Comparison of ENCODE assay signal across 8 mouse cellular contexts in the genomic region with DNA sequence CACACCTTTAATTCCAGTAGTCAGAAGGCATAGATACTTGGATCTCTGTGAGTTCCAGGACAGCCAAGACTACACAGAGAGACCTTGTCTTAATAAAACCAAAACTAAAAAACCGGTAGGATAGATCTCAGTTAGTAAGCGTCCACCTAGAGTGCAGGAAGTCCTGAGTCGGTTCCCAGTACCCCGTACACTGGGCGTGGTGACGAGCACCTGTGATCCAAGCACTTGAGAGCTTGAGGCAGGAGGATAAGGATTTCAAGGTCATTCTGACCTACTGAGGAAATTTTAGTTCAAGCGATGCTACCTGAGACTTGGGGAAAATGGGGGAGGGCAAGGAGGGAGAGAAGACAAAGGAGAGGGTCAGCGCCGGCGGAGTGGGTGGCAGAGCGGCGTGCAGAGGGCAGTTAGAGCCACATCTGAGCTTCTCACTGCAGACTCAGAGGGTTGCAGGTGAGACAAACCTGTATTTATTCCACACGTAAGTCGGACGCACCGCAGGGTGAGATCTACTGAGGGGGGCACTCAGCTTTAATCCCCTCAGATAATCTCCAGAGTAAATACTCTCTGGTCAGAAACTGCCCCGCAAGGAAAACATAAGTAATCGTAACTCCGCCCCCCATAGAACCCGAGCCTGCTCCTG. TPM values are rescaled to one million over a fixed set of nuclear protein-coding genes. Genes with fewer than 3 reads are reported as not detected.
DNase-seq lines count a peak whose midpoint lies in the region; ATAC-seq lines count a peak whose summit lies in the region.

No protein-coding gene starts in this region.

- H3K27ac ChIP-seq in heart, embryonic 10.5 days, result peak overlapping the region; percentile 67; the same call in 1 of the 2 replicates
- no peak overlapping the region for H3K27ac ChIP-seq in forebrain, embryonic 13.5 days
- H3K27ac ChIP-seq in liver, embryonic 13.5 days, result no peak overlapping the region

- peak overlapping the region; percentile 58 for H3K4me3 ChIP-seq in heart, embryonic 10.5 days
- H3K4me3 ChIP-seq in forebrain, embryonic 13.5 days, result peak overlapping the region; percentile 31
- H3K4me3 ChIP-seq in liver, embryonic 13.5 days (replicated peaks), result peak overlapping the region; percentile 31

- WGBS in heart, embryonic 10.5 days, result 2% methylated on average over 20 of the region's 20 CpGs
- WGBS in forebrain, embryonic 13.5 days, result 3% methylated on average over 20 of the region's 20 CpGs
- 3% methylated on average over 20 of the region's 20 CpGs for WGBS in liver, embryonic 13.5 days (ENCODE audit: insufficient replicate concordance)

- H3K4me2 ChIP-seq in forebrain, embryonic 13.5 days, result peak overlapping the region; percentile 64
- H3K4me2 ChIP-seq in liver, embryonic 13.5 days, result peak overlapping the region; percentile 55

- intact Hi-C loops in heart, postnatal 14 days (cut with DNase I), result no loop called here
- intact Hi-C loops in left cerebral cortex, postnatal 36 days (cut with DNase I), result no loop called here

- H3K9ac ChIP-seq in forebrain, embryonic 13.5 days, result peak overlapping the region; percentile 50; the same call in 1 of the 2 replicates
- no peak overlapping the region for H3K9ac ChIP-seq in liver, embryonic 13.5 days

- DNase-seq in heart, embryonic 10.5 days (ENCODE audit: low spot score), result no peak
- no peak for DNase-seq in heart, postnatal 14 days
- DNase-seq in A20 (ENCODE audit: low read depth, low spot score), result peak; percentile 50
- DNase-seq in liver, embryonic 13.5 days, result no peak
- no peak for DNase-seq in embryo, embryonic 10.5 days (ENCODE audit: low spot score)
- DNase-seq in left cerebral cortex, postnatal 36 days (ENCODE audit: low spot score in 2 of 2), result no peak

- H3K36me3 ChIP-seq in heart, embryonic 10.5 days, result no peaks in the 10 kb centered on the region
- no peaks in the 10 kb centered on the region for H3K36me3 ChIP-seq in forebrain, embryonic 13.5 days (ENCODE audit: poor library complexity, severe bottlenecking)
- H3K36me3 ChIP-seq in liver, embryonic 13.5 days, result no peaks in the 10 kb centered on the region

- no peak for ATAC-seq in forebrain, embryonic 13.5 days
- ATAC-seq in liver, embryonic 13.5 days (ENCODE audit: low read depth), result no peak
- no peak for ATAC-seq in frontal cortex, adult (ENCODE audit: low TSS enrichment)

- H3K9me3 ChIP-seq in heart, embryonic 10.5 days, result no peaks in the 10 kb centered on the region
- H3K9me3 ChIP-seq in forebrain, embryonic 13.5 days (replicated peaks), result no peaks in the 10 kb centered on the region
- H3K9me3 ChIP-seq in liver, embryonic 13.5 days (replicated peaks), result no peaks in the 10 kb centered on the region

- peaks cover 7% of the 10 kb centered on the region; the same call in 1 of the 2 replicates for H3K4me1 ChIP-seq in heart, embryonic 10.5 days
- H3K4me1 ChIP-seq in forebrain, embryonic 13.5 days, result peaks cover 11% of the 10 kb centered on the region
- 0 out of 2 replicates have a peak, but pooled peaks cover 7% of the 10 kb centered on the region for H3K4me1 ChIP-seq in liver, embryonic 13.5 days (replicated peaks)

- H3K27me3 ChIP-seq in heart, embryonic 10.5 days (ENCODE audit: insufficient read depth, poor library complexity, severe bottlenecking), result peaks cover 50% of the 10 kb centered on the region
- H3K27me3 ChIP-seq in forebrain, embryonic 13.5 days, result peaks cover 26% of the 10 kb centered on the region
- H3K27me3 ChIP-seq in liver, embryonic 13.5 days, result peaks cover 66% of the 10 kb centered on the region

RNA-seq across cellular contexts. Expression of a gene that starts 8.8 kb away (rescaled TPM):
- 26.6 and 39.9 TPM in 2 replicates for polyA plus RNA-seq in heart, embryonic 10.5 days (2016; fragmentation: Nextera tagmentation; extraction: Ambion mirVana)
- 100 to 1,000 TPM; 114 TPM for total RNA-seq in heart, postnatal 14 days (2021)
- polyA plus RNA-seq in forebrain, embryonic 13.5 days (2015; fragmentation: Nextera tagmentation; extraction: Ambion mirVana), result 21.8 and 26.4 TPM in 2 replicates
- polyA plus RNA-seq in liver, embryonic 13.5 days (2015; fragmentation: Nextera tagmentation; extraction: Ambion mirVana), result 9.2 and 11.4 TPM in 2 replicates
- total RNA-seq in left cerebral cortex, postnatal 36 days (2021), result 10 to 100 TPM; 41.6 to 43.1 TPM
